Comparison of ENCODE assay signal across 12 mouse cellular contexts in genomic region chr15:8896856-8897255, GRCm38 (mm10).
"Had no signal": no experiment of that assay in that cellular context is flagged by ENCODE, and none has a peak within 500 bp of the region (broad histone marks: within the 10 kb centered on the region; RNA-seq: fewer than 3 reads in every experiment).

No protein-coding gene starts in this region.

- ATAC-seq: midbrain, embryonic 15.5 days had no signal

- H3K4me1 ChIP-seq: limb, embryonic 13.5 days; midbrain, embryonic 10.5 days; neural tube, embryonic 12.5 days; stomach, embryonic 15.5 days had no signal

- H3K36me3 ChIP-seq: limb, embryonic 13.5 days; midbrain, embryonic 10.5 days; midbrain, embryonic 15.5 days; neural tube, embryonic 12.5 days; stomach, embryonic 15.5 days had no signal

- H3K4me3 ChIP-seq: limb, embryonic 13.5 days; midbrain, embryonic 10.5 days; midbrain, embryonic 15.5 days; neural tube, embryonic 12.5 days; stomach, embryonic 15.5 days had no signal

- H3K27me3 ChIP-seq: limb, embryonic 13.5 days; midbrain, embryonic 15.5 days; neural tube, embryonic 12.5 days; stomach, embryonic 15.5 days had no signal

- H3K27ac ChIP-seq: limb, embryonic 13.5 days; midbrain, embryonic 10.5 days; midbrain, embryonic 15.5 days; neural tube, embryonic 12.5 days; stomach, embryonic 15.5 days had no signal

- DNase-seq: kidney, adult 8-10 months; kidney, postnatal 25 days; lung, adult 18-20 months; lung, postnatal 4 days; spleen, adult 18-20 months; thymus, adult 2 months; thymus, postnatal 25 days had no signal

- H3K4me2 ChIP-seq: limb, embryonic 13.5 days; midbrain, embryonic 15.5 days; neural tube, embryonic 12.5 days; stomach, embryonic 15.5 days had no signal

- H3K9me3 ChIP-seq: limb, embryonic 13.5 days; midbrain, embryonic 10.5 days; midbrain, embryonic 15.5 days; neural tube, embryonic 12.5 days; stomach, embryonic 15.5 days had no signal

- H3K9ac ChIP-seq: limb, embryonic 13.5 days; midbrain, embryonic 15.5 days; neural tube, embryonic 12.5 days; stomach, embryonic 15.5 days had no signal
